Mouse (Mus musculus) fat pad, adult 2 months (tissue): ENCODE results near the gene Ltbp2.

ENCODE experiments used
- DNase-seq: peaks from one replicate; pipeline ENCODE4 v3.0.0-alpha.2; 2011; ENCODE audit warnings: low read depth, low spot score; ENCODE audit errors: extremely low read depth

Gene Ltbp2

GRCm38 (mm10) chr12:84841158-84842140 lies 34.9 kb downstream of the Ltbp2 start:
- no peak for DNase-seq

DNA sequence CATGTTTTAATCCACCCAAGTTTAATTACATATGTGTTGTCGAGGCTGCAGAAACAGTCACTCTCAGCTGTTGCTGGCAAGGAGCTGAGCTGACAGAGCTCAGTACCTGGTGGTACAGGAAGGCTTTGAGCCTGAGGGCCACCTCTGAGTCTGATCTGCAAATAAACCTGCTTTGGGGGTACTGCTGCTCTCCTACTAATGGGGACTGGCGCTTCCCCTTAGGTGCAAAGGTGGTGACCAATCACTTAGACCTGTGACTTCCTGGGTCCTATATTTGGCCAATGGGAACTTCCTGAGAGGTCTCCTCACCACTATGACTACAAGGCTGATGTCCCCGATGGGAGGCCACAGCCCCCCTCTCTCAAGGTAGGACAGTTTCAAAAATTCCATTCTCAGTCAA lies 35.6 kb downstream of the Ltbp2 start:
- DNase-seq = no peak

GRCm38 (mm10) chr12:84839965-84840364 lies 36.4 kb downstream of the Ltbp2 start:
- no peak for DNase-seq

DNA sequence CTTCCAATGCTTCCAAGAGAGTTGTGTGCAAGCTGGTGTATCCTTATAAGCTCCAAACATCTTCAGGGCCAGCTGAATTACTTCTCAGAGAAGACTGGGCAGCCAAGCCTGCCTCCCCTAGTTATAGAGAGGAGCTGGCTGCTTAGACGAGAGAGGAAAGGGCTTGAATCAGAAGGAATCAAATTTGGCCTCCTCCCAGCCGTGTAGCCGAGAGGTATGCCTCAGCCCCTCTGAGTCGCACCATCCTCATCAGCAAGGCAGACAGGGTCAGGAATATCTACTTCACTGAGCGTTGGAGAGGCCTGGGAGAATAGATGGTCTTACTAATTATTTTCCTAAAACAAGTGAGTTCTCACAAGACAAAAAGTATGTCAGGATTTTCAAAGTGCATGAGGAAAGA lies 40.7 kb downstream of the Ltbp2 start:
- no peak for DNase-seq

GRCm38 (mm10) chr12:84834773-84835172 lies 41.6 kb downstream of the Ltbp2 start:
- no peak for DNase-seq

- DNase-seq = no peak
Measured at GRCm38 (mm10) chr12:84831648-84832047, 44.7 kb downstream of the Ltbp2 start.

DNA sequence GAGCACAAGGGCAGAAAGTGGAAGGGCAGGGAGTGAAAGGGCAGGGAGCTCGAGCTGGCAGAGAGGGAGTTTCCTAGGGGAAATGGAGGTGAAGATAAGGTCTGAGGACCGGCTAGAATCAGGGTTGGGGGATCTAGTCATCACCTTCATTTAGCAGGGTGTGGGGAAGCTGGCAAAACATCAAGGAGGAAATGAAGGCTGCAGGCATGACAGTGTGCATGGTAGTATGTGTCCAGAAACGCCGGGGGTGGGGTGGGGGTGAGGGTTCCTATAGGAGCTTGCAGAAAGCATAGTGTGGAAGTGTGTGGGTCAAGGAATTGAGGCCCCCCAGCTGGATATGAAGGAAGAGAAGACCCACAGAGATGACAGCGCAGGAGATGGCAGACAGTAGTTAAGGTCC lies 45.2 kb downstream of the Ltbp2 start:
- DNase-seq = no peak

- no peak for DNase-seq
Measured at GRCm38 (mm10) chr12:84830438-84830837, 45.9 kb downstream of the Ltbp2 start.

DNA sequence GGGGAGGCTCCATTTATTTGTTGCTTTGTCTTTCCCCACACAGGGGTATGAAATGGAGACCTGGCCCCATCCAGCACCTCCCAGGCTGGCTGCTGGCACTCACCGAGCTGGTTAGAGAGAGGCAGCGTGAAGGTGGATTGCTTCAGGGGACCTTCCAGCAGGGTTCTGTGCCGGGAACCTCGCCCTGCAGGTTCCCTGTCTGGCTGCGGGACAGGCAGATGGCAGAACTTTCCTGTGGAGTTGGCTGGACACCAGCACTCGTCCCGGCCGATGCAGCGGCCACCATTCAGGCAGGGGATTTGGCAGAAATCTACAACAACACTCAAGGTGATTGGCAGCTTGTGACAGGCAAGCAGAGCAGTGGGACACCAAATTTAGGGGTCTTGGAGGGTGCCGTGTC lies 46.4 kb downstream of the Ltbp2 start:
- DNase-seq = no peak

DNA sequence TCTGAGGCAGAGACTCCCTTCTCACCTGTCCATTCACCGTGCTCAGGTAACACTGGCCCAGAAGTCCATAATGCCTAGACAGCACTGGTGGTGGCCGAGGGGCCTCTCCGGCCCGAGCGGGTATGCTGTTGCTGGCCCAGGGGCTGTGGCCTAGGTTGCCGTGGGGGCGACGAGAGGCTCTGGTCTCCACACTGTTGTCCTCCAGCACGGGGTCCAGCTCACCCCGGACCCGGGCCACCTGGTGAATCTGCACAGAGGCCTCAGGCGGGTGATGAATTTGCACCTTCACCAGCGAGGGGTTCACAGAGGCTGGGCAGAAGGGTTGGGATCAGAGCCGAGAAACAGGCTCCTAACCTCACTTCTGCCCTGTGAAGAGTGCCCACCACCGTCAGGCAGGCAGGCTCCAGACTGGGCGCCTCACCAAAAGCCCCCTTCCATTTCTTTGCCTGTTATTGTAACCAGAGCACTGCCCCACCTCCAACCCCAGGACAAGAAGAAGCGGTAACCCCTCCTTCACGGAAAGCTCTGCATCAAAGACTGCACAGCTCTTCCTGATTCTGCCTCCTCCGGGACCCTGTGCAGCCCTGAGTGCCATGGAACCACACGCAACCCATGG lies 47.1 kb downstream of the Ltbp2 start:
- no peak for DNase-seq

DNA sequence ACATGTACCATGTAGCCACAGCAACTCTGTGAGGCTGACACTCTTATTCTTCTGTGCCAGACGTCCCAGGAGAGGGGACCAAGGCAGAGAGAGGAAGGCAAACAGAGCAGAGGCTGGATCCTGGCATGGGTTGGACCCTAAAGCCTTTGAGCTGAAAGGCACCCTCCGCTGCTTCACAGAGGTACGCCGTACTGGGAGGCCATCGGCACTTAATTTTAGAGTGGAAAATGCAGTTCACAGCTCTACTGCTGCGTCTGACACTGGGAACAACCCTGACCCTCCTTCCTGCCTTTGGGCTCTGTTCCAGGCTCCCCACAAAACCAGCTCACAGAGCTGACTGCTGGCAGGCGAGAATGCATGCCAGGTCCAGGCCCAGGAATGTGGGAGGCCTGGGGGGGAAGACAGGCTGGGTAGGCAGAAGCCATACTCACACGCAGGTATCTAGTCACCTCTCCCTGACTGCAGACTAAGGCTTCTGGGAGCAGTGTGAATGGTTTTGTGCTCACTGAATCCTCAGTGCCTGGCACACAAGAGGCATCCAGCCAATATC lies 48.9 kb downstream of the Ltbp2 start:
- DNase-seq = no peak

GRCm38 (mm10) chr12:84824203-84824602 lies 52.1 kb downstream of the Ltbp2 start:
- peak; percentile 70 for DNase-seq

DNA sequence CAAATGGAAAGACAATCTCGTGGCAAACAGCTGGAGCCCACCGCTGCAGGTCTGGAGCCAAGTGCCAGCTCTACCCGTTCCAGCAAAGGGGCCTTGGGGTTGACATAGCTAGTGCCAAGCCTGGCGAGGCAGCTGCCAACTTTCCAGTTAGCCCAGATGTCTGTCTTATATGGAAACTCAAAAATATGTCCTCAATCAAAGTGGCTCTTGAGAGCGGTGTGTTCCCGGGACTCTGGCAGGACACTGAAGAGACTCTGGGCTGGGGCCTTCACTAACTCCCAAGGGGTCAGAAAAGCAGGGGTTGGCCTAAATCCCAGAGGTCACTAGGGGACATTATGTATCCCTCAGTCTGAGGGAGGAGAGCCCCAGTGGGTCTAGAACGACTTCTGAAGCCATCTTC lies 52.7 kb downstream of the Ltbp2 start:
- DNase-seq = no peak

DNA sequence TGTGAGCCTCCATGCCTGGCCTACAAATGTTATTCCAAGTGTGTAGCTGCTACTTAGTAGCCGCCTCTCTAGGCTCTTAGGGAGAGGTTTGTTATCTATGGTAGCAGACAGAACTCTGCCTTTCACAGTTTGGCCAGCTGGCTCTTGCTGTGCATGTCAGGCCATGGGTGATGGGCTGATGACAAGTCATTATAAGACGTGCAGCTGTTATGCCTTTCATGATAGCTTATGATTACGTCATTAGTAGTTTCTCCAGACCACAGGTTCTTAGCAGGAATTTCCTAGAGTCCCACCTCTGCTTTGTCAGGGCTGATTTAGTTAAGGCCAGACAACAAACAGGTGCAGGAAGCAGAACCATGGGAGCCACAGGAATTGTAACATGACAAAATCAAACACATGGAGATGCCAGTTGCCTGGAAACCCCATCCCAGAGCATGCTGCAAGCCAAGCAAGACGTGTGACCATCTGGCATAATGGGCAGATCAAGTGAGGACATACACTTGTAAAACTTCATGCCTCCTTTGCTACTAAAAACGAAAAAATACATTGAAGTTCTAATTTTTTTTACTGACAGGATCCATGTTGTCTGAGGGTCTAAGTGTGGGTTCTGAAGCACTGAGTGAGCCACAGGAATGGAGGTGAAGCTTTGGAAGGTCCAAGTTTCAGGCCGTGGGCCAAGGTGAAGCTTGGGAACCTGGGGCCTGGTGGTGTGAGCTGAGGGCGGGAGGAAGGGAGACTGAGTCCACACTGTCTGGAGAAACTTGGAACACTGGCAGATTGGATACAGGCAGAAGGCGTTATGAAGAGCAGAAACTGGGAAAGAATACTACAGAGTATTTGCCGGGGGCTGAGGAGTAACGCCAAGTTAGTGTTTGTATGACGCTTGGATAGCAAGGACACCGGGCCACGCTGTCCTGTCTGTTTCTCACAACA lies 56.8 kb downstream of the Ltbp2 start:
- DNase-seq = no peak

DNA sequence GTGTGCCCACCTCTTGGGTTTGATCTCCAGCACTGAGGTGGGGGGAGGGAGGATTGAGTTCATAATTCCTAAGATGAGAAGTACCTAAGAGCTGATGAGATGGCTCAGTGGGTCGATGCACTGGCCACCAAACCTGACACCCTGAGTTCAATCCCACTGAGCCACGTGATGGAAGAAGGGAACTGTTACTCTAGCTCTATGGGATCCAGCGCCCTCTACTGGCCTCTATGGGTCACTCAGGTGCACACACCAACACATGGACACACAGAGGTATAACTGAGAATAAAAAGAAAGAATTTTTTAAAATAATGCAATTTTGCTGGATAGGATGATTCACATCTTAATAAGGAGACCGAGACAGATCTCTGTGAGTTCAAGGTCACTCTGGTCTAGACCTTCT lies 57.8 kb downstream of the Ltbp2 start:
- DNase-seq = no peak

DNA sequence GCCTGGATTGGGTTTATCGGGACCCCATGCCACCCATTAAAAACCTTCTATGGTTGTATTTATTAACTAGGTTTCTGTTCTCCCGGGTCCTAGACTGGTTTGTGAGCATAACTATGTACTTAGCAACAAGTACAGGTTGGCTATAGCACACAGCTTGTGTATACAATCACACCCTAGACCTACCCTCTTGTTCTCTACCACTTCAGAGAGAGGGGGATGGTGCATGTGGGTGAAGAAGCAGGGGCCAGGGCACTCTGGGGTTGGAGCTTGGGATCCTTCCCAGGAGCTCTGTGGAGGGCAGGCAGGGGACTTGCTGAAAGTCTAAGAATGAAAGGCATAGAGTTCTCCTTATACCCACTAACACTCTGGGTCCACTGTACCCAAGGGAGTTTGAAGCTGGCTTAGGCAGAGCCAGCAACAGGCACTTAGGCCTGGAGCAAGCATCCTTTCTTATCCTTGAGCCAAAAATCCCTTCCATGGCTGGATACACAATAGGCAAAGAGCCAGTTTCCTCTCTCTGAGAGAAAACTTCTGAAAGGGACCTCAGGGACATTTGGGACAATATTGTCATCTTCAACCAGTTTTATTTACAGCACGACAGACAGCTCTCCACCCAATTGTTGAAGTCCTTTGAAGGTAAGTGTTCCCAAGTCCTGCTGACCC lies 61.5 kb downstream of the Ltbp2 start:
- no peak for DNase-seq

GRCm38 (mm10) chr12:84813773-84814172 lies 62.6 kb downstream of the Ltbp2 start:
- DNase-seq = no peak

DNA sequence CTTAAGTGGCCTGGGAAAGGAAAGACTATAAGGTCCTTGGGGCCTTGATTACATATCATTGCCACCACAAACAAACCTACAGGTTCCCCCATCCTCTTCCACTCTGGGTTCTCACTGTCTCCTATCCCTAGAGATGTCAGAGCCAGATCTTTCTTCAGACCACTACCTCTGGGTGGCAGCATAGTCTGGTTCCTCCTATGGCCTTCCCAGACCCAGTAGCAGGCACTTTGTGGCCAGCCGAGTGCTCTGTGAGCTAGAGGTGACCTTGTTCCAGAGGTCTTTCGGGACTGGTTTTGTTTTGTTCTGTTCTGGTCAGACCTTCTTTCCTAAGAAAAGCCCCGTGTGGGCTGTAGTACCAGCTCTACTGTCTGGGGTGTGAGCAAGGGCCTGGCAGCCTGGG lies 64.3 kb downstream of the Ltbp2 start:
- no peak for DNase-seq

DNA sequence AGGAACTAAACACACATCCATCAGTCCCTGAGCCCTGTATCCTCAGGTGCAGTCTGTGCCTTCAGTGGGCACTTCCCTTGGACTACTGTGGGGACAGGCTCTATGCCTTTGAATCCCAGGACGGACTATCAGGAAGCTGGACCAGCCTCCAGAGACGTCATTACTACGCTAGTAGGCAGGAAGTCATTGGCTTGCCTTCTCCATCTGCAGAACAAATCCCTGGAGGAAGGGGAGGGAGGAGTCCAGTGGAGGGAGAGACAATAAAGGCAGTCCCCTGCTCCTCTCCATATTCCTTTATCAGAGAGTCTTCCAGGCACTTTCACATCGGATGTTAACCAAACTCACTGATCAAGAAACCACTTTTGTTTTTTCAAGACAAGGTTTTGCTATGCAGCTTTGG lies 64.8 kb downstream of the Ltbp2 start:
- DNase-seq = no peak

GRCm38 (mm10) chr12:84810810-84811209 lies 65.5 kb downstream of the Ltbp2 start:
- no peak for DNase-seq
